Mouse (Mus musculus): Measurements from ENCODE around the gene Snrpa. TPM values are rescaled to one million over a fixed set of nuclear protein-coding genes. Genes with fewer than 3 reads are reported as not detected.

Snrpa gene
- total RNA-seq, 2 experiments from 2014 or later, result 32.2 to 34.7 TPM

DNA sequence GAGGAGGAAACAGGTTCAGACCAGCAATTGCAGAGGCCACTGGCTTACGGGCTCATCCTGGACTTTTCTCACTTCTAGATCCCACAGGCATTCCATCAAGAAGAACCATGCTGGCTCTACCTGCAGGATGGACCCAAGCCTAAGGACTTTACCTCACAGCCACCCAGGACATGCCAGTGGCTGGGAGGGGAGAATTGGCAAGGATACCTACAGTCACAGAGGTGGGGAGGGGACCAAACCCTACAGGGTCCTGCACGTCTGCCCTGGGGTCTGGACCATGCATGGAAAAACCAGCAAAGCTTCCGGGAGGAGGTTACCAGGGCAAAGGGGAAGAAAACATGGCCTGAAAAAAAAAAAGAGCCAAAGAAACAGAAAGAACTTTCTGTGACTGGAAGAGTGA lies 25.1 kb downstream of the Snrpa start:
- intact Hi-C loops (cut with DNase I; ENCODE audit: low total_unique reads), result no loop called here
- DNase-seq, result no peak

DNA sequence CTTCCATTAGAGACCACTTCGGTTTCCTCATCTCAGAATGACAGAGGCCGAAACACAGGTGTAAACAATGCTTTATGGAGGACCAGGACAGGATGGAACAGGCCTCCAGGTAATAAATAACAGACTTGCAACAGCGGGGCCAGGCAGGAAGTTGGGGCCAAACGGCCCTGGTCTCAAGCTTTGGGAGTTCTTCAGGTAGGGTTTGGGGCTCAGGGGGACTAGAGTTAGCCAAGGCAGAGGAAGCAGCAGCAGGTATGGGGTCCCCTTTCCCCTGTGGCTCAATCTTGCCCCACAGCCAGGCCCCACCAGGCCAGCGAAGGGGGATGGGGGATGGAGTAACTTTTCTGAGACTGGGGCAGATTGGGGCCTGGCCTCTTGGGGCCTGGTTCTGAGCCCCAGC lies 27.7 kb downstream of the Snrpa start:
- DNase-seq, result no peak
- intact Hi-C loops (cut with DNase I; ENCODE audit: low total_unique reads), result no loop called here

DNA sequence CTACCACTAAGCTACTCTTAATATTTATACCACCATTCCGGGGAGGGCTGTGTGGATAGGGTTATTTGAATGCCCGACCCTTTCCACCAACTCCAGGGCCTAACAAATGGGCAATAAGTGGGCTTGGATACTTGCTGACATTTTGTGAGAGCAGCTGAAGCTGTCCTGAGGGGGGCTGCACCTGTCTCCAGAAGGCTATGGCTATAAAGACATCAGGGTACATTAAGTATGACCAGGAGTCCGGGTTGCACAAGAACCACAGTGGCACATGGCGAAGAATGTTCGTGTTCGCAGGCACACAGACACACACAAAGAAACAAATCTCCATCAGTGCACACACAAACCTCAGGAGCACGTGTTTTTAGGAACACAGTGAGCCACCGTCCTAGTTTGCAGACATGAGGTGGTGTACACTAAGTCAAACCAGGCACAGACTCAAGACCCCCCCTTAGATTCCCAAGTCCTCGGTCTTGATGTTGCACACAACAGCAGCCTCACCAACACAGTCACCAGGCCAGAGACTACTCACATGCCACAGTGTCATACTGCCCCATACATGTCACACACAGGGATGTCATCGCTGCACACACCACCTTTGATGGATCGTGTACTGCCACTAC lies 28.5 kb downstream of the Snrpa start:
- no peak for DNase-seq
- intact Hi-C loops (cut with DNase I; ENCODE audit: low total_unique reads), result no loop called here

DNA sequence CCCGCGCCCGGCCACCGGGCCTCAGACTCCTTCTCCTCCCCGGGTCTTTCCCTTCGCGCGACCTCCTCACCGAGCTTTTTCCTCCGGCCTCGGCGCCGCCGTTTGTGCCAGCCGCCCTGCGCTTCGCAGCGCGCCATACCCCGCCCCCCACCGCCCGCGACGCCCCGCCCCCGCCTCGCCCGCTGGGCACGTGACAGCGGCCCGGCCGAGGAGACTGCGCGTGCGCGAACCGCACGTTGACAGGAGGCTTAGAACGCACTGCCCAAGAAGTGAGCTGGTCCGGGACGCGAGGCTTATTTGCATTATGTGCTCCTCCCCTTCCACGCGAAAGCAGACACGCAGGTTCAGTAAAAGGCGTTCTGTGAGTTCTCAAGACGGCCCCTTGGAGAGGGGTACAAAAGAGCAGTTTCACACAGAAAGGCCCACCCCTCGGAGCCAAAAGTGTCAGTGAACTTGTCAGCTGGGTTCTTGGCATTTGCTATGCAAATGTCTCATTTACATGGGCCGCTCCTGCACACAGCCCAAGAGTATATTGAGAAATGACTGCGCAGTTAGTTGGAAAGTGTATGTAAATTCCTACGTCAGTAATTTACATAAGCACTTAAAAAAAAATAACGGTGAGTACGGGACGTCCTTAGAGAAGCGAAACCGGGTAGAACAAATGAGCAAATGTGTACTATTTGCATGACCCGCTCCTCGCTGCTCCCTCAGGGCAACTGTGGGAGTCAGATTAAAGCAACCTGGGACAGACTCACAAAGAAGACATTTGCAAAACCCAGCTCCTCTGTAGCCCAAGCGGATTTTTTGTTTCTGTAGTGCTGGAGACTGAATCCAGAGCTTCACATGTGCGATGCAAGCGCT lies 29.2 kb downstream of the Snrpa start, which contains the start of gene Egln2:
Gene Egln2, minus strand, starts transcription at position 189 of the 861 bp plus-strand sequence.
- intact Hi-C loops (cut with DNase I; ENCODE audit: low total_unique reads), result no loop called here

DNA sequence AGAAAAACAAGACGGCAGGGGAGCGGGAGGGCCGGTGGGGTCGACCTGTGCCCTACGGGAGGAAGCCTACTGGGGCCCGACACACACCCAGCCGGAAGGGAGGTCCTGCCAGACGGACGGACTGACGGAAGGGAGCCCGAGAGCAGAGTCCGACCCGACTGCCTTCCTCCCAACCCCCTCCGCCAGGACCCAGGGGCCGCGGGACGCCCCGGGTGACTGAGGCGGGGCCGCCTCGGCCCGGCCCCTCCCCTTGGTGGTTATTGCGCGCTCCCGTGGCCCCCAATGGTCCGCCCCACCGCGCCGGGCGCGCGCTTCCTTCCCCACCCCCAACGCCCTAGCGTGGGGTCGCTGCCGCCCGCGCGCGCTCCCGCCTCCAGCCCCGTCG lies 29.9 kb downstream of the Snrpa start:
- intact Hi-C loops (cut with DNase I; ENCODE audit: low total_unique reads), result no loop called here
- peak; percentile 91 for DNase-seq

More for the DNA sequence above, 29.2 kb downstream of the Snrpa start, which contains the start of gene Egln2:
- peak; percentile 96 for DNase-seq

DNA sequence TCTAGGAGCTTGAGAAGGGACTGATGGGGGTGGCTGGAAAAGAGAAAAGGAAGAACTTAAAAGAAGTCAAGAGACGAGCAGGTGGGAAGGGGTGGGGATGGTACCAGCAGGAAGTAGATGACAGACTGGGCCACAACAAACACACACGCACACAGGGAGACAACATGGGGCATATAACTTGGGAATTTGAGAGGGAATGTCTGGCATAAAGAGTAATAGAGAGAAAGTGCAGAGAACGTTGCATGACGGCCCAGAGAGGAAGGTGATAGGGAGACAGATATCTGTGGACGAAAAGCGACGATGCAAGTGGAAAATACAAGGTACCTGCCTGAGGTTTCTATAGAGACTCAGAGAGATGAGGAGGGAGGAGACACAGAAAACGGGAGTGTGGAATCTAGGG lies 30.4 kb downstream of the Snrpa start:
- DNase-seq, result no peak
- intact Hi-C loops (cut with DNase I; ENCODE audit: low total_unique reads), result no loop called here

DNA sequence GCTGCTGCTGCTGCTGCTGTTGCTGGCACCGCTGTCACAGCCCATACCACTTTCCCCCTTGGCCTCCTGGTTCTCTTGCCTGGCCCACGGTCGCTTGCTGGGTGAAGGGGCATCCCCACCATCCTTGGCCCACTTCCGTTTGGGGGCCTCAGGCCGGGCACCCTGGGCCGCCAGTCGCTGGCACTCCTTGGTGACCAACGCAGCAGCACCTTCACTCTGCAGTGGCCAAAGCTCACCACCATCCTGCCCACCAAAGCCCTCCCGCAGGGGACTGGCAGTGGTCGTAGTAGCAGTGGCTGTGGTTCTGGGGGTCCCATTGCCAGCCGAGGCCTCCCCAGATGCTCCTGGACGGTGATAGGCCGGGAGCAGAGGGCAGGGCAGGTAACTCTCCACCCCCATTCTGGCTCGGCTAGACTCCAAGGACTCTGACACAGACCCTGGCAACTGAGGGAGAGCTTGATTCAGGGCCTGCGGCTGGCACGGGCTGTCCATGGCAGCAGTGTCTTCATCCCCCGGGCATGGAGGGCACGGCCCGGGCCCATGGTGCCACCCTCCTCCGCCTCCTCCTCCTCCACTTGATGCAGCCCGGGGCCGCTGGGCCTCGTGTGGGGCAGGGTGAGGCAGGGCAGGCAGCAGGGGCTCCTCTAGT lies 30.9 kb downstream of the Snrpa start:
- DNase-seq, result peak; percentile 45
- intact Hi-C loops (cut with DNase I; ENCODE audit: low total_unique reads), result no loop called here

DNA sequence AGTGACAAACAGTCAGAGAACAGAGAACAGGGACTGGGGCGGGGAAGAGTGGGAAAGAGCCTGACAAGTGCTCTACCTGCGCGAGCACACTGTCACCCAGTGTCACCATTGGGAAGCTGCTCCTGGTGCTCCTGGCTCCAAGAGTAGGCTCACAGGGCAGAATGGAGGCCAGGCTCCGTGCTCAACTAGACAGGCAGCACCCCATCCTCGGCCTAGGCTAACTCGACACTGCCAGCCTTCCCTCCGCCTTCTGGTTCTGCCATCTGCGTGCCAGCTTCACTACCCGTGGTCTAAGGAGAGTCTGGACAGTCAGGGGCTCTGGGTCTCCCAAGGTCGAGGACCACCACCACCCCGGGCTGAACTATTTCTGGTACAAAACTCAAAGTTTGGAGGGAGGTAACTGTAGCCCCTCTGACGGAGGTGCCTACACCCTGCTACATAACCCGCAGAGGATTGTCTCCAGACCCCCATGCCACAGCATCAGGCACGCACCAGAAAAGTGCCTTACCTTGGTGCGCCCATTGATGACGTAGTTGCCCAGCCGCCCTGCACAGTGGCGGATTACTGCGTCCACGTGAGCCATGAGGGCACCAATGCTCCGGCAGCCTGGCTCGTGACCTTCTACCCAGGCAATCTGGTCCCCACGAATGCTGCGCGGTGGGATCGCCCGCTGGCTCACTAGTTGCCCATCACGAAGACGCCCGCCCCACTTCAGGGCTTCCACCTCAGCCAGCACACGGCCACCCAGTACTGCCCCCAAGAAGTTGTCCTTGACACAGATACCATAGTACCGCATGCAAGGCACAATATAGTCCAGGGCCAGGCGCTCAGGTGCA lies 31.7 kb downstream of the Snrpa start:
- DNase-seq, result no peak
- intact Hi-C loops (cut with DNase I; ENCODE audit: low total_unique reads), result no loop called here

DNA sequence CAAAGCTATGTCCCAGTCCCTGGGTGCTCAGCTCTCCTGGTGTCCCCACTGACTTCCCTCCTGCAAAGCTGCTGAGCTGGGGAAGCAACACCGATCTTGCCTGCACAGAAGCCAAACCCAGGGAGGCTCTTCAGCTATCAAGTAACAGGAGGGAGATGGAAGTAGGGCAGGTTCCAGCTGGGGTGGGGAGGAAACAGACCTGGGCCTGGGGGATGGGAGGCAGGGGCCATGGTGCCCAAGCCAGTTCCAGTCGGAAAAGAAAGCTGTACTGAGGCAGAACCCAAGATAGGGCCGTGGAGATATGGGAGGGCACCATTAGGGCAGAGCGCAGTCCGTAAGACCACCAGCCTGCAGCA lies 32.6 kb downstream of the Snrpa start:
- no peak for DNase-seq
- intact Hi-C loops (cut with DNase I; ENCODE audit: low total_unique reads), result no loop called here

DNA sequence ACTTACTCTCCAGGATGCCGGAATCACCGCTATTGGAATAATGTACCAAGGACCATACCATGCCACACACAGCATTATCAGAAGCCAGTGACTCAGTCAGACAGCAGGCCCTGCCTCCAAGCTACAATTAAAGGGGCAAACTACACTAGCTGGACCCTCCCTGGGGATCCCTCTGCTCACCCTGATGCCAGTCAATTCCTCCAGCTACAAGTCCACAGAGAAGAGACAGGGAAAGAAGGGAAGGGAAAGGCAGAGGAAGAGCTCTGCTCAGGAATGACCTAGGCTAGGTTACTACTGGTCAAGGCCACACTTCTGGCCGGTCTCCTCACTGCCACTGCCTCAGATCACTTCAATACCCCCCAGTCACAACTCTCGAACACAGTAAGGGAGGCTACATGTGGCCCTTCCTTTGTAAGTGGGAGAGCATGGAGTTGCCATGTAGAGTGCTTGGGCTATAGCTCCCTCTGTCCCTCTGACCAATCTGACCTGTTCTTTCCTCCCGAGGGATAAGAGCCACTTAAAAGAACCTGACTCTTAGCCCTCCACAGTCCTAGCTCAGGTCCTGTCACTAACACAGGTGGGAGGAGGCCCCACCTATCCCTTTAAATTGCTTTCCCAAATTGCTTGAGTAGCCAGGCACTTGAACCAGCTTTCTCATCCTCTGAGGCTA lies 33.2 kb downstream of the Snrpa start:
- intact Hi-C loops (cut with DNase I; ENCODE audit: low total_unique reads), result no loop called here
- no peak for DNase-seq

DNA sequence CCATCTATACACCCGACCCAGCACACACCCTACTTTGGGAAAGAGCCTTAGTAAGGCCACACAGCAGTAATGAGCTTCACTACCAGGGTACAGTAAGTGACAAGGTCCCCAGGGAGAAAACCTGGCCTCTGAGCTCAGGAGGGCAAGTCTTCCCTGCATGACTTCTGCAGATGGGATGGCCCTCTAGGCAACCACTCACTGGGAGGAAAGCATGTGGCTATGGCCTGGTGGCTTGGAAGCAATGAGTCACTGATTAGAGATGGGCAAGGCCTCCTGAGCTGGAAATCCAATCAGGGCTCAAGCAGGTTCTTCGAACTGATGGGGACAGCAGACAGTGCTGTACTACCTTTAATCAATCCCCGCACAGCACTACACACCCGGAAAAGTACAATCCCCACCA lies 34.3 kb downstream of the Snrpa start:
- intact Hi-C loops (cut with DNase I; ENCODE audit: low total_unique reads), result no loop called here
- DNase-seq, result no peak

DNA sequence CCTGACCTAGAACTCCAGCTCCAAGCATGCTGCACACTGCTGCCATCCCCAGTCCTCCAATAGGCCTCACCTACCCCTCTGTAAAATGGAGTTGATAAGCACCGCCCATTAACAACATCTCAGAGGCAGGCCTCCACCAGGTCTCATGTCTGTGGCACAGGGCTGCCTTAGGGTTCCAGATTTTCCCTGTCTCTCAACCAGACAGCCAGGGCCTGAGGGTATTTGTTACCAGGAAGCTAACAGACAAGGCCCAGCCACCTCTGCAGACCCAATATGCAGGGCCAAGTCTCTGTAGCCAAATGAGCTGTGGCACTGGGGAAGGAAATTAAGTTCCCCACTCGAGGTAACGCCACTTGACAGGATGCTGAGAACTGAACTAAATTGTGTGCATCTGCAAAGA lies 35.1 kb downstream of the Snrpa start:
- intact Hi-C loops (cut with DNase I; ENCODE audit: low total_unique reads), result no loop called here
- DNase-seq, result no peak

DNA sequence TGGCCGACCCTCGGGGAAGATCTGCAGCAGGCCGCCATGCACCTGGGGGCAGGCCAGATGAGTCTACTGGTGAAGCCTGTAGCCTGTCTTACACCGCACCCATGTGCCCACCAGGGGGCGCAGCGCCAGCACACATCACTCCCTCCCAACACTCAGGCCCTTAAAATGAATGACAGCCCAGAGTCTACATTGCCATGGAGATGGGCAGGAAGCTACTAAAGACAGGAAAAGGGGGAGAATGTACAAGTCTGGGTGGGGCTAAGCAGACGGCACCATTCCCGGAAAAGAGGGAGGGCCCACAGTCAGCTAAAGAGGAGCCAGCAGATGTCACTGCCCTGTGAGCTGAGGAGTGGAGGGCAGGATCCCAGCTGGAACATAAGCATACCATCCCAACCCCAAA lies 36.2 kb downstream of the Snrpa start:
- DNase-seq, result peak; percentile 89
- intact Hi-C loops (cut with DNase I; ENCODE audit: low total_unique reads), result no loop called here

DNA sequence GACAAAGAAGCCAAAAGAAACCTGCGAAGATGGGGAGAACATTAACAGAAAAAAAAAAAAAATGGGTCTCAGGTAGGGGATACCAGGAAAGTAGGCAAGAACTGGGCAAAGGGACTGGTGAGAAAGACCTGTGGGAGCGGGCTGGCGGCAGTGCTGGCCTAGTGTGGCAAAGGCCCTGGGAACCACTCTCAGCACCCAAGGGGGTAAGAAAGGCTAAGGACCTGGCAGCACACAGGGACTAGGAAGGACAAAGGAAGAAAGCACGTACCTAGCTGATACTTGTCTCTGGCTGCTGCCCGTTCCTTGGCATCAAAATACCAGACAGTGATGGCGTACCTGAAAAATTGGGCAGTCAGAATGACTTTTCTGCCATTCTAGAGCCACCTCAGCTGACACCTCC lies 36.8 kb downstream of the Snrpa start:
- DNase-seq, result no peak
- intact Hi-C loops (cut with DNase I; ENCODE audit: low total_unique reads), result no loop called here

DNA sequence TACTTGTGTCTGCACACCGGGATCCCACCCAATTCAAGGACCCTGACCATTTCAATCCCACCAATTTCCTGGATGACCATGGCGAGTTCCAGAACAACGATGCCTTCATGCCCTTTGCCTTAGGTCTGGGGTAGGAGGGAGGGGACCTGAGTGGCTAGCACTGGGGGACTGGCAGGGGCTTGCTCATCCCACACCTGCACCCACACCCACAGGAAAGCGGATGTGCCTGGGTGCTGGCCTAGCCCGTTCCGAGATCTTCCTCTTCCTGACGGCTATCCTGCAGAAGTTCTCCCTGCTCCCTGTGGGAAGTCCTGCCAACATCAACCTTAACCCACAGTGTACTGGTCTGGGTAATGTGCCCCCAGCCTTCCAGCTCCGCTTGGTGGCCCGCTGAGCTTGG lies 37.9 kb downstream of the Snrpa start:
- intact Hi-C loops (cut with DNase I; ENCODE audit: low total_unique reads), result no loop called here
- no peak for DNase-seq

DNA sequence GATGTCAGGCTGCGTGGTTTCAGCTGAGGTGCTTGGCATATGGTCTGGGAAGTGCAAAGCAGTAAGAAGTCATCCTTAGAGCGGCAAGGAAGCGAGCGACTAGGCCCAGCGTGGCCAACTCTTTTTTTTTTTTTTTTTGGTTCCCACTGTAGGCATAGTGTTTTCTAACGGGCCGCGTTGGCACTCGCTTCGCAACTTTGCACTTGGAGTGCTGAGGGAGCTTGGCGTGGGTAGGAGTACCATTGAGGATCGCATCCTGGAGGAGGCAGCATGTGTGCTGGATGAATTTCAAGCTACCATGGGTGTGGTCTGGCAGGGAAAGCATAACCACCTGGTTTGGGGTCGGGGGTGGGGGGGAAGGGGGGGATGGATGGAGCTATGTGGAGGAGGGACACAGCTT lies 40.1 kb downstream of the Snrpa start:
- DNase-seq, result no peak
- intact Hi-C loops (cut with DNase I; ENCODE audit: low total_unique reads), result no loop called here

DNA sequence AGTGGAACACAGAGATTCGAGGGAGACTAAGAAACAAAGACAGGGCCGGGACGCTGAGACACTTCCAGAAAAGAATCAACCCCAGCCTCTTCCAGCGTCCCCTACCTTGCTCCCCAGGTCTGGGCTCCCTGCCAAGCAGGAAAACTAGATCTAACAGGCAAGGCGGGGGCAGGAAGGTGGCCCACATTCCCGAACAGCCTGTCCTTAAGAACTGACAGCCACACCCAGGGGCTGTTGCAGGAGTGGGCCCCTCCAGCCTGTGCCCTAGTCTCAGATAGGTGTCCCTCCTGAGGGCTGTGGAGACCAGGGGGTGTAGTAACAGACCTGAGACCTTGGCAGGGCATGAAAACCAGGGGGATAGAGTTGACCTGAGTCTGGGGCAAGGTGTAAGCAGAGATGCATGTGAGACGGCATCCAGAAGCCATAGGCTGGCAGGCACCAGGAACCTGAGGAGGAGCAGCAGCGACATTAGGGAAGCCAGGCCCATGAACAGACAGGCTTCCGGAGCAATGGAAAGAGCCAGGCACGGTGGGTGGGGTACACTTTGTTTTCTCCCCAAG lies 42.8 kb downstream of the Snrpa start, which contains the start of gene Cyp2t4:
Gene Cyp2t4, plus strand, starts transcription at position 510 of the 560 bp plus-strand sequence.
- DNase-seq, result no peak
- intact Hi-C loops (cut with DNase I; ENCODE audit: low total_unique reads), result no loop called here
